Mouse (Mus musculus) lung, adult 18-20 months (tissue): ENCODE data around the gene Gm49378.

Experiments
- DNase-seq, 2 experiments: peaks; one replicate each; pipeline ENCODE4 v3.0.0; 2022; ENCODE audit warnings: mixed read lengths in 2 of 2

Gm49378 gene

GRCm38 (mm10) chr14:55637795-55638194, at the start of gene Gm49378:
Gene Gm49378 (minus strand): TSS chr14:55637895.
- no peak for DNase-seq

- no peak for DNase-seq
Observed at GRCm38 (mm10) chr14:55682118-55682493, 44.4 kb upstream of the Gm49378 start.

GRCm38 (mm10) chr14:55681160-55682117, 43.7 kb upstream of the Gm49378 start, which contains the start of gene Tinf2:
Gene Tinf2 (minus strand): TSS chr14:55681820.
- peak; percentile 93 to 94 for DNase-seq

GRCm38 (mm10) chr14:55677615-55678014, 39.9 kb upstream of the Gm49378 start:
- DNase-seq = no peak

GRCm38 (mm10) chr14:55672741-55673060, 35.0 kb upstream of the Gm49378 start:
- no peak for DNase-seq

GRCm38 (mm10) chr14:55671833-55672740, 34.4 kb upstream of the Gm49378 start, which contains the start of the genes Gmpr2 and Nedd8:
Gene Gmpr2 (plus strand): TSS chr14:55671941.
Gene Nedd8 (minus strand): TSS chr14:55672124.
- peak; percentile 95 to 96 for DNase-seq

- DNase-seq = no peak
Observed at GRCm38 (mm10) chr14:55671486-55671832, 33.8 kb upstream of the Gm49378 start.

GRCm38 (mm10) chr14:55660636-55661035, 22.9 kb upstream of the Gm49378 start:
- DNase-seq = no peak

- DNase-seq = peak; percentile 75 to 81
Observed at GRCm38 (mm10) chr14:55659960-55660573, 22.4 kb upstream of the Gm49378 start, which contains the start of gene Mdp1. Gene Mdp1 (minus strand): TSS chr14:55660508.

GRCm38 (mm10) chr14:55658011-55658410, 20.3 kb upstream of the Gm49378 start:
- no peak for DNase-seq

GRCm38 (mm10) chr14:55656935-55657334, 19.2 kb upstream of the Gm49378 start:
- DNase-seq = no peak

GRCm38 (mm10) chr14:55651528-55651927, 13.8 kb upstream of the Gm49378 start:
- no peak for DNase-seq

GRCm38 (mm10) chr14:55649884-55650283, 12.2 kb upstream of the Gm49378 start, which contains the start of gene Tssk4:
Gene Tssk4 (plus strand): TSS chr14:55650184.
- no peak for DNase-seq

- DNase-seq = no peak
Observed at GRCm38 (mm10) chr14:55644261-55644888, 6.7 kb upstream of the Gm49378 start.

GRCm38 (mm10) chr14:55643060-55643907, 5.6 kb upstream of the Gm49378 start, which contains the start of gene Tm9sf1:
Gene Tm9sf1 (minus strand): TSS chr14:55643806.
- peak; percentile 83 to 85 for DNase-seq

GRCm38 (mm10) chr14:55642679-55643059, 5.0 kb upstream of the Gm49378 start:
- no peak for DNase-seq

GRCm38 (mm10) chr14:55641291-55641690, 3.6 kb upstream of the Gm49378 start:
- DNase-seq = no peak

- DNase-seq = no peak
Observed at GRCm38 (mm10) chr14:55640816-55641215, 3.1 kb upstream of the Gm49378 start.

- DNase-seq = peak; percentile 90 to 93
Observed at GRCm38 (mm10) chr14:55635523-55636007, 2.1 kb downstream of the Gm49378 start, which contains the start of gene Ipo4. Gene Ipo4 (minus strand): TSS chr14:55635957.

GRCm38 (mm10) chr14:55634874-55635522, 2.7 kb downstream of the Gm49378 start:
- peak in 1 of 2 experiments; percentile 24 for DNase-seq
